Mouse (Mus musculus): ENCODE measurements around the gene Ptprs.
"Not testable (repeated sequence)": the region's sequence is repeated elsewhere in the genome, so short reads cannot be mapped to it uniquely, and the experiment has no call there.

Gene Ptprs

GRCm38 (mm10) chr17:56476402-56476752, at the start of gene Ptprs:
Gene Ptprs (minus strand): TSS chr17:56476483.
- peak; percentile 86 for DNase-seq (ENCODE audit: low spot score)

GRCm38 (mm10) chr17:56524943-56525342, 48.7 kb upstream of the Ptprs start:
- no peak for DNase-seq (ENCODE audit: low spot score)

- DNase-seq (ENCODE audit: low spot score), result no peak
These were observed 46.5 kb upstream of the Ptprs start for GRCm38 (mm10) chr17:56522744-56523143.

GRCm38 (mm10) chr17:56515690-56516410, 39.6 kb upstream of the Ptprs start:
- no peak for DNase-seq (ENCODE audit: low spot score)

DNA sequence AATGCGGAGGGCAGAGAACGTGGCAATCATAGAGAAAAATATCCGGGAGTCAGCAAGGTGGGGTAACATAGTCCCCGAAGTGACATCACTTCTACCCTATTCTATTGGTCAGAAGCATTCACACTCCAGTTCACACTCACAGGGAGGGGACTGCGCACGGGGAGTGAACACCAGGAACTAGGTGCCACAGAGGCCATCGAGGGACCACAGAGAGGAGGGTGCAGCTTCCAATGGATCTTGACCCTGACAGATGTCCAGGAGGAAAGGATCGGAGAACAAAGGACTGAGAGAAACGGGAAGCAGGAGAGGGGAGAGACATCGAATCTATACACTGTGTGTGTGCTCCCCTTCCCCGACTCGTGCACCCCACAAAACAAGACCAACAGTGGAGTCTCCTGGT, 38.6 kb upstream of the Ptprs start:
- DNase-seq (ENCODE audit: low spot score), result no peak

DNA sequence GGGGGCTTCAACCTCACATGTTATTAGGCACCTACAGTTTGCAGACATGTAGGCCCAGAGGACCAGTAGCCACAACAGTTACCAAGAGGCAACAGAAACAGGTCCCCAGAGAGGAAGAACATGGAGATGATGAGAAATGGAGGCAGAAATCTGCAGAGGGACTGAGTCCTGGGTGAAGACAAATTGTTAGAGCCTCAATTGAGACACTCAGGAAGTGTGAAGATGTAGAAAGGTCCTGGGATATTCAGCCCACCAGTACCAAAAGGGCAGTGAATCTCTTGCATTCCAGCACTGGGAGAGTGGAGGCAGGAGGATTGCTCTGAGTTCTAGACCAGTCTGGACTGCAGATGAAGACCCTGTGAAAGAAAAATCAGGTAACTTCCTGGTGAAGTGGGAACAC, 38.0 kb upstream of the Ptprs start:
- no peak for DNase-seq (ENCODE audit: low spot score)

- DNase-seq (ENCODE audit: low spot score), result no peak
These were observed 36.0 kb upstream of the Ptprs start, which contains the start of gene Znrf4 for GRCm38 (mm10) chr17:56512310-56512709. Gene Znrf4 (minus strand): TSS chr17:56512431.

DNA sequence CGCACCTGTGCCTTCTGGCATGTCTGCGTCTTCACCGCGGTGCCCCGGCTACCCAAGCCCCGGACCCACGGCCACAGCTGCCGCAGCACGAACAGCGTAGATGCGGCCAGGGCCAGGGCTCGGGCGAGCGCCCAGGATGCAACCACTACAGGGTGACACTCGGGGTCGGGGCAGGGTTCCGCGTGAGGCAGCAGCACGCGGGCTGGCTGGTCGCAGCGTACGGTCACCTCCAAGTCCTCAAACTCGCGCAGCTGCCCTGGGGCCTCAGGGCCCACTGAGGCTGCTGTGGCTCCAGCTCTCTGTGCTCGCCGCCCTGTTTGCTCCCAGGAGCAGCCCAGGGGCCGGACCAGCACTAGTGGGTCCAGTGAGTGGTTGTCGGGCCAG, 35.4 kb upstream of the Ptprs start:
- DNase-seq (ENCODE audit: low spot score), result no peak

- no peak for DNase-seq (ENCODE audit: low spot score)
These were observed 34.9 kb upstream of the Ptprs start for GRCm38 (mm10) chr17:56510970-56511706.

- no peak for DNase-seq (ENCODE audit: low spot score)
These were observed 34.2 kb upstream of the Ptprs start for GRCm38 (mm10) chr17:56510473-56510969.

GRCm38 (mm10) chr17:56509707-56510472, 33.6 kb upstream of the Ptprs start:
- DNase-seq (ENCODE audit: low spot score), result no peak

DNA sequence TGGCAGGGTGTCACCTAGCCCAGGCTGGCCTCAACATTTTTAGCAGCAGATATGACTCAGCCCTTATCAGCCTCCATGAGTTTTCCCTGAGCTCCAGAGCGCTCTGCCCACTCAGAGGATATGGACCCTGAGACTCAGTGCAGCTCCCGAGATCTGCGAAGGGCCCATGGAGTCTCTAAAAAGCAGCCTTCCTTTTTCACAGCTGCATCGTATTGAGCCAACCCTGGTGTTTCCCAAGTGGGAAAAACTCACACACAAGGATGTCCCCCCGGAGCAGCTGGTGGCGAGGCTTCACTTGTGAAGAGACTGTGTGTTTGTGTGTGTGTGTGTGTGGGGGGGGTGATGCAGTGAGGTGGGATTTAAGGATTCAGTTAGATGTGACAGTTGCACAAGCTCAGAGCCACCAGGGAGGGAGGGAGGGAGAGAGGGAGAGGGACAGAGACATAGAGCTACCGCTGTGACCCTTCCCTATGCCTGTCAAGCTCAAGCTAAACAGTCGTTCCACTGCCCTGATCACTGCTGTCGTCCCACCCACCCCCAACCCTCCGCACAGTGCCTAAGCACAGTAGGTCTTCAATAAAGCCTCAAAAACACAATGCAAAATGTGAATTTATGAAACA, 32.8 kb upstream of the Ptprs start:
- DNase-seq (ENCODE audit: low spot score), result no peak

GRCm38 (mm10) chr17:56507161-56508068, 31.1 kb upstream of the Ptprs start:
- peak; percentile 83 for DNase-seq (ENCODE audit: low spot score)

DNA sequence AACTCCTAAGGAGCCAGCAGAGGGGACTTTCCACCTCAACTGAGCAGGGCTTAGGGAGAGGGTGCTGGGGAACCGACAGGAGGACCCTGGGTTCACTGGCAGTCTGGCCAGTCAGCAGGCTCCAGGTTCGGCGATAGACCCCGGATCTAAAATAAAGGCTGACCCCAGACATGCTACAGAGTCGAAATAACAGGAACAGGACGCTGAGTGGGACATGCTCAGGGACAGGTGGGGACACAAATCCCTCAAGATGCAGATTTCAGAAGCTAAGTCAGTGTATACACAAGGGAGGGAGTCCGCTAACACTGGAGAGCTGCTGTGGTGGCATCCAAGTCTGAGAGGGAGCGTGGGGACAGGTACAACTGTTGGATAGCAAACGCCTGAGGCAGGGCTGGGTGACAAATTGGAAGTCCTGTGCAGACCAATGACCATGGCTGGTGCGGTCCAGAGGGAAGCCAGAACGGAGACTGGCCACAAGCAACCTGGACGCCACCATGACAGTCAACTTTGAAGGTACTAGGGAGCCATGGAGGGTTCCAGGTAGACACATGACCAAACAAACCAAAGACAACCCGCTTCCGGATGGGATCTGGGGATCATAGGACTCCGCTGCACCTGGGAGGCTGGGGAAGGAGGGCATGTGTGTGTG, 30.3 kb upstream of the Ptprs start:
- DNase-seq (ENCODE audit: low spot score), result no peak

DNA sequence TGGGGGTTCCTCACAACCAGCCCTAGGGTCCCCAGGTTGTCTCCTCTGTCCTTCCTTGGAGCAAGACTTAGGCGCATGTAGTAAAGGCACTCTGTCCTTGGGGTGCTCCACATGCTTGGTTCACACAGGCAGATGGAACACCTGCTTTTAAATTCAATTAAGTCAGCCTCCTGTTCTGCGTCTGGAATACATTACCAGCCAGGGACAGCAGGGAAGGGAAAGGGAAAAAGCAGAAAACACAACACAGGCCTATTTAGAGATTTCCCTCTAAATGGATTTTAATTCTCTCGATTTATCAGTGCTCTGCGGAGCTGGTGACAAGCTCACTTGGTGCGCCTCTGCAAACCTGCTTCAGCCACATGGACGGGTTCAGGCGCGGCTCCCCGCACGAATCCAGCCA, 29.1 kb upstream of the Ptprs start:
- DNase-seq (ENCODE audit: low spot score), result no peak

DNA sequence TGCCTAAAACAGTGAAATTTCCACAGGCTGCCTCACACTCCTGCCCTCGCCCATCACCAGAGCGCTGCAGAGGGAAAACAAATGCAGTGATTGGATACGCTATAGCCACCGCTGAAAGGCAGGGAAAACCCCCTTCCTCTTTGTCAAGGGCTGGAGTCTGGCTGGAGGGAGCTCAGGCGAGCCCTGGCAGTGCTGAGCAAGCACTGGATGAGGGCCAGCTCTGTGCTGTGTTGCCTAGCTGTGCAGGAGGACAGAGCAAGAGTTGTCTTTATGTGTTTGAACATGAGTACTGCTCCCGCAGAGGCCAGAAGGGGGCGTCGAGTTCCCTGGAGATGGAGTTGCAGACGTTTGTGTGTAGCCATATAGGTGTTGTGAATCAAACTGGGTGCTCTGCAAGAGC, 26.2 kb upstream of the Ptprs start:
- DNase-seq (ENCODE audit: low spot score), result no peak

DNA sequence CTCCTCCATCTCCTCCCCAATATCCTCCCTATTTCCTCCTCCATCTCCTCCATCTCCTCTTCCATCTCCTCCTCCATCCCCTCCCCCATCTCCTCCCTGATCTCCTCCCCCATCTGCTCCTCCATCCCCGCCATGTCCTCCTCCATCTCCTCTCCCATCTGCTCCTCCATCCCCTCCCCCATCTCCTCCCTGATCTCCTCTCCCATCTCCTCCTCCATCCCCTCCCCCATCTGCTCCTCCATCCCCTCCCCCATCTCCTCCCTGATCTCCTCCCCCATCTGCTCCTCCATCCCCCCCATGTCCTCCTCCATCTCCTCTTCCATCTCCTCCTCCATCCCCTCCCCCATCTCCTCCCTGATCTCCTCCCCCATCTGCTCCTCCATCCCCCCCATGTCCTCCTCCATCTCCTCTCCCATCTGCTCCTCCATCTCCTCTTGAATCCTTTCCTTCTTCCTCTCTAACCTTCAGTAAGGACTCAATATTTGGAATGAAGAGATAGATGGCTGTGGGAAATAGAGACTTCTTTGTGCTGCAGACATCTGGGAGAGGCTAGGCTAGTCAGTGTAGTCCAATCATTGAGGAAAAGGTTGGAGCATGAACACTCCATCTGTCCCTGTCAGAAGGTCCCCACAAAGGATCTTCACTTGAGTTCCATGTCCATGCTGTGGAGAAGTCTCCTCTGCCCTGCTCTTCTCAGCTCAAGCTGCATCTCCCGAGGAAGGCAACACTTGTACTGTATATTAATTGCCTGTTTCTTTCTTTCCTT, 25.5 kb upstream of the Ptprs start:
- DNase-seq (ENCODE audit: low spot score), result not testable (repeated sequence)

DNA sequence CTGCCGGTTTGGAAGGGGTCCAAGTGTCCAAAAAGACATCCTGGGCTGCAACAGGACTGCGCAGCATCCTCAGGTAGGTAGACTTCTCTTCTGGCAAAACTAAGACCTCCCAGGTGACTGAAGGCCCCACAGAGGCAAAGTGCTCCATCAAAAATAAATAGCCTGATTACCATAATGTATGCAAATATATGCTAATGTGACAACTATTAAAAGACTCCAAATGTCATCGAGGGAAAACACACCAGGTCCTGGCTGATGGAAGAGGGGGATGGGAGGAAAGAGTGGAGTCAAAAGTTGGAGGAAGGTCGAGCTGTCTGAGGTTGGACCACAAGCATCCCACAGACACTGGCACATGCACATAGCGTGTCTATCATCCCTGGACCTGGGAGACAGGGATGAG, 22.9 kb upstream of the Ptprs start:
- no peak for DNase-seq (ENCODE audit: low spot score)

DNA sequence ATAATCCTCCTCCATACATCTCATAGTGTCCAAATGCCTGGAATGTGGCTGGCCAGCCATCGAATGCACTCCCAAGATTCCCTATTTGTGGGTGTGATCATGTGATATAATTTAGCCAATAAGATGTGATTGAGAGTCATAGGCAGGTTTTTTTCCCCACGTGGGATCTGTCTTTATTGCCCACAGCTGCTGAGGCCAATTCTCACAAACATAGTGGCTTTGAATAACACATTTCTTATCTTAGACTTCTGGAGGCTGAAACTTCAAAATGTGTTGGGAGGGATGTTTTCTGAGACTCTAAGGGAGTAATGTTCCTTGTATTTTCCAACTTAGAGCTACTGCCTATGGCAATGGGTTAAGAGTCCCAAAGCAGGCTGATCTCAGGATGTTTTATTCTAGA, 18.2 kb upstream of the Ptprs start:
- DNase-seq (ENCODE audit: low spot score), result no peak

- no peak for DNase-seq (ENCODE audit: low spot score)
These were observed 17.6 kb upstream of the Ptprs start for GRCm38 (mm10) chr17:56493841-56494240.

All from ovary, postnatal 10 days (tissue).